In the genomic region with DNA sequence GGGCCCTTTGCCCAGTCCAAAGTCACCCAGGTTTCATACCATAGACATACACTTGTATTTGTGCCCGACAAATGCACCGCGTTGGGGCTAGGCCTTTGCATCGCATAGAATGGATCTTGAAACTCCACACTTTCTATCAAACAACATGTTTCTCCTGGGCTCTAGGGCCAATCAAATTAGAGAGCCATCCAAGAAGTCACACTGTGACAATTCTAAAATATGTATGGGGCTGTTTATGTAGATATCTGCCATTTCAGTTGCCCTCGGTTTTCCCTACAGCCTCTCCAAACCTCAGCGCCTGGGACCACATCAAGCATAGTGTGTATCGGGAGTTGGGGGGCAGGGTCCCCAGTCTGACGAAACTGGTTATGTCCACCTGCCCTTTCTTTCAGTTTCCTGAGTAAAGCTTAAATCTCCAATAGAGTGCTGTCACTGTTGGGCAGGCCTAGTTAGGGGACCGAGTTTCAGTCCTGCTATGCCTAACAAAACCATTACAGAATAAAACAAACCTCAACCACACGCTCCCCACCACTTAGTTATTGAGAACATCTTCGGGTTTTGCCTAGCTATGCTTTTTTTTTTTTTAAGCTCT, we compare ENCODE assay signal across 13 mouse cellular contexts. TPM values are rescaled to one million over a fixed set of nuclear protein-coding genes. Genes with fewer than 3 reads are reported as not detected.
DNase-seq lines count a peak whose midpoint lies in the region; ATAC-seq and TF ChIP-seq lines count a peak whose summit lies in the region.
"Had no signal": no experiment of that assay in that cellular context is flagged by ENCODE, and none has a peak within 500 bp of the region (broad histone marks: within the 10 kb centered on the region; RNA-seq: fewer than 3 reads in every experiment).

No protein-coding gene starts in this region.

- no peak for DNase-seq in forebrain, embryonic 11.5 days (ENCODE audit: low spot score)
- DNase-seq in forebrain, postnatal 0 days: no peak
- DNase-seq in midbrain, embryonic 10.5 days (ENCODE audit: low spot score): peak; percentile 41
- peak; percentile 33 for DNase-seq in retina, postnatal 1 day
- DNase-seq in adrenal gland, postnatal 25 days: no peak
- DNase-seq: adrenal gland, postnatal 14 days; kidney, postnatal 25 days; liver; right cerebral cortex, adult 18-20 months had no signal

- H3K27ac ChIP-seq in forebrain, embryonic 11.5 days (ENCODE audit: low read depth, low read length): no peak overlapping the region
- H3K27ac ChIP-seq in forebrain, postnatal 0 days (ENCODE audit: low read depth, low read length): no peak overlapping the region
- no peak overlapping the region; the same call in 1 of the 2 replicates for H3K27ac ChIP-seq in midbrain, embryonic 10.5 days (replicated peaks)
- H3K27ac ChIP-seq in midbrain, embryonic 16.5 days (ENCODE audit: low read length): no peak overlapping the region
- peak overlapping the region; percentile 83 for H3K27ac ChIP-seq in limb, embryonic 13.5 days
- H3K27ac ChIP-seq in kidney, embryonic 16.5 days (ENCODE audit: low read length): no peak overlapping the region

- TF ChIP-seq CTCF in forebrain, postnatal 0 days (IDR thresholded peaks at IDR 0.05; ENCODE audit: low read depth): no peak

- no peaks in the 10 kb centered on the region for H3K36me3 ChIP-seq in forebrain, embryonic 11.5 days (ENCODE audit: control insufficient read depth, insufficient read depth, low read length)
- H3K36me3 ChIP-seq in forebrain, postnatal 0 days (ENCODE audit: insufficient read depth): no peaks in the 10 kb centered on the region
- H3K36me3 ChIP-seq in midbrain, embryonic 10.5 days: peaks cover 3% of the 10 kb centered on the region; the same call in 1 of the 2 replicates
- no peaks in the 10 kb centered on the region for H3K36me3 ChIP-seq in midbrain, embryonic 16.5 days (ENCODE audit: control insufficient read depth, insufficient read depth, low read length)
- peaks cover 3% of the 10 kb centered on the region; the same call in 1 of the 2 replicates for H3K36me3 ChIP-seq in limb, embryonic 13.5 days
- no peaks in the 10 kb centered on the region for H3K36me3 ChIP-seq in kidney, embryonic 16.5 days (ENCODE audit: insufficient read depth, low read length)

- H3K27me3 ChIP-seq in forebrain, embryonic 11.5 days (ENCODE audit: control insufficient read depth, insufficient read depth, low read length): peaks cover 88% of the 10 kb centered on the region
- peaks cover 71% of the 10 kb centered on the region for H3K27me3 ChIP-seq in forebrain, postnatal 0 days (ENCODE audit: insufficient read depth, low read length)
- peaks cover 100% of the 10 kb centered on the region for H3K27me3 ChIP-seq in midbrain, embryonic 10.5 days (ENCODE audit: low read depth, poor library complexity, severe bottlenecking)
- peaks cover 37% of the 10 kb centered on the region for H3K27me3 ChIP-seq in midbrain, embryonic 16.5 days (ENCODE audit: control insufficient read depth, insufficient read depth, low read depth, low read length)
- H3K27me3 ChIP-seq in limb, embryonic 13.5 days: peaks cover 87% of the 10 kb centered on the region
- H3K27me3 ChIP-seq in kidney, embryonic 16.5 days (ENCODE audit: insufficient read depth, low read length): peaks cover 97% of the 10 kb centered on the region

- ATAC-seq in forebrain, embryonic 11.5 days (replicated peaks; ENCODE audit: low FRiP score): no peak
- no peak for ATAC-seq in forebrain, postnatal 0 days
- no peak for ATAC-seq in midbrain, embryonic 16.5 days
- no peak for ATAC-seq in limb, embryonic 13.5 days (ENCODE audit: low FRiP score, low read depth)
- ATAC-seq in kidney, embryonic 16.5 days (ENCODE audit: low FRiP score, low TSS enrichment): no peak

- peak overlapping the region; percentile 41 for H3K4me3 ChIP-seq in forebrain, embryonic 11.5 days (ENCODE audit: low read depth, low read length)
- H3K4me3 ChIP-seq in forebrain, postnatal 0 days (ENCODE audit: low read depth, low read length): no peak overlapping the region
- peak overlapping the region; percentile 71 for H3K4me3 ChIP-seq in midbrain, embryonic 10.5 days
- H3K4me3 ChIP-seq in midbrain, embryonic 16.5 days (ENCODE audit: low read depth, low read length): no peak overlapping the region; the same call in 1 of the 2 replicates
- peak overlapping the region; percentile 70 for H3K4me3 ChIP-seq in limb, embryonic 13.5 days
- no peak overlapping the region for H3K4me3 ChIP-seq in kidney, embryonic 16.5 days (ENCODE audit: low read length)

- H3K4me1 ChIP-seq in forebrain, embryonic 11.5 days (replicated peaks; ENCODE audit: control insufficient read depth, insufficient read depth, low read length): peaks cover 20% of the 10 kb centered on the region
- no peaks in the 10 kb centered on the region for H3K4me1 ChIP-seq in forebrain, postnatal 0 days (ENCODE audit: insufficient read depth)
- H3K4me1 ChIP-seq in midbrain, embryonic 10.5 days: peaks cover 70% of the 10 kb centered on the region
- H3K4me1 ChIP-seq in midbrain, embryonic 16.5 days (ENCODE audit: control insufficient read depth, insufficient read depth, low read length): peaks cover 13% of the 10 kb centered on the region; the same call in 1 of the 2 replicates
- peaks cover 64% of the 10 kb centered on the region for H3K4me1 ChIP-seq in limb, embryonic 13.5 days
- H3K4me1 ChIP-seq in kidney, embryonic 16.5 days (ENCODE audit: insufficient read depth, low read length): peaks cover 16% of the 10 kb centered on the region

- 3% methylated on average over 11 of the region's 11 CpGs for WGBS in forebrain, embryonic 11.5 days
- 17% methylated on average over 11 of the region's 11 CpGs for WGBS in forebrain, postnatal 0 days
- WGBS in midbrain, embryonic 10.5 days: 2% methylated on average over 11 of the region's 11 CpGs
- 5% methylated on average over 11 of the region's 11 CpGs for WGBS in midbrain, embryonic 16.5 days
- WGBS in limb, embryonic 13.5 days: 9% methylated on average over 11 of the region's 11 CpGs
- WGBS in kidney, embryonic 16.5 days: 7% methylated on average over 11 of the region's 11 CpGs

- peak overlapping the region; percentile 6; the same call in 1 of the 2 replicates for H3K4me2 ChIP-seq in forebrain, embryonic 11.5 days (ENCODE audit: low read depth, low read length, severe bottlenecking)
- H3K4me2 ChIP-seq in forebrain, postnatal 0 days (ENCODE audit: low read depth): no peak overlapping the region
- H3K4me2 ChIP-seq in midbrain, embryonic 16.5 days (ENCODE audit: low read length): no peak overlapping the region
- peak overlapping the region; percentile 83 for H3K4me2 ChIP-seq in limb, embryonic 13.5 days (replicated peaks)
- no peak overlapping the region for H3K4me2 ChIP-seq in kidney, embryonic 16.5 days (replicated peaks; ENCODE audit: low read depth, low read length)

- no peaks in the 10 kb centered on the region for H3K9me3 ChIP-seq in forebrain, embryonic 11.5 days (ENCODE audit: control insufficient read depth, low read length)
- no peaks in the 10 kb centered on the region for H3K9me3 ChIP-seq in forebrain, postnatal 0 days (ENCODE audit: low read length)
- no peaks in the 10 kb centered on the region for H3K9me3 ChIP-seq in midbrain, embryonic 10.5 days (replicated peaks)
- no peaks in the 10 kb centered on the region for H3K9me3 ChIP-seq in midbrain, embryonic 16.5 days (replicated peaks; ENCODE audit: control insufficient read depth, low read length, poor library complexity, severe bottlenecking)
- no peaks in the 10 kb centered on the region for H3K9me3 ChIP-seq in limb, embryonic 13.5 days
- H3K9me3 ChIP-seq in kidney, embryonic 16.5 days (ENCODE audit: low read length): no peaks in the 10 kb centered on the region

- H3K9ac ChIP-seq in forebrain, embryonic 11.5 days (ENCODE audit: low read length): no peak overlapping the region
- H3K9ac ChIP-seq in forebrain, postnatal 0 days: no peak overlapping the region
- H3K9ac ChIP-seq in midbrain, embryonic 16.5 days (ENCODE audit: low read depth, low read length): no peak overlapping the region
- H3K9ac ChIP-seq in limb, embryonic 13.5 days: peak overlapping the region; percentile 92
- no peak overlapping the region for H3K9ac ChIP-seq in kidney, embryonic 16.5 days (replicated peaks; ENCODE audit: low read length)

RNA-seq across cellular contexts. Expression of a gene that starts 2.2 kb away (rescaled TPM):
- 164 and 175 TPM in 2 replicates for polyA plus RNA-seq in forebrain, embryonic 11.5 days (2014; fragmentation: Nextera tagmentation; extraction: Ambion mirVana)
- total RNA-seq in forebrain, postnatal 0 days (2014; rRNA removed): 7.0 and 7.4 TPM in 2 replicates
- 16.5 and 17.2 TPM in 2 replicates for polyA plus RNA-seq in forebrain, postnatal 0 days (2015; fragmentation: Nextera tagmentation; extraction: Ambion mirVana)
- 150 and 155 TPM in 2 replicates for polyA plus RNA-seq in midbrain, embryonic 10.5 days (2016; fragmentation: Nextera tagmentation; extraction: Ambion mirVana)
- 10.8 and 13.0 TPM in 2 replicates for polyA plus RNA-seq in midbrain, embryonic 16.5 days (2015; fragmentation: Nextera tagmentation; extraction: Ambion mirVana)
- polyA plus RNA-seq in limb, embryonic 13.5 days (2015; fragmentation: Nextera tagmentation; extraction: Ambion mirVana): 272 and 338 TPM in 2 replicates
- total RNA-seq in adrenal gland, postnatal 25 days (2021): 1.1 and 1.3 TPM in 2 replicates
- polyA plus RNA-seq in kidney, embryonic 16.5 days (2015; fragmentation: Nextera tagmentation; extraction: Ambion mirVana): 1.9 and 3.9 TPM in 2 replicates
- polyA plus RNA-seq: testis, adult 2 months had no signal

Comparison
In these comparisons a context has a peak if more than half of its experiments do, and no peak if none do; other contexts are left out.
1. H3K4me2 ChIP-seq: peak in forebrain, embryonic 11.5 days (single experiment) and limb, embryonic 13.5 days (single experiment); none in forebrain, postnatal 0 days (single experiment), midbrain, embryonic 16.5 days (single experiment) and kidney, embryonic 16.5 days (single experiment).
2. H3K4me3 ChIP-seq: peak in forebrain, embryonic 11.5 days (single experiment), midbrain, embryonic 10.5 days (single experiment) and limb, embryonic 13.5 days (single experiment); none in forebrain, postnatal 0 days (single experiment), midbrain, embryonic 16.5 days (single experiment) and kidney, embryonic 16.5 days (single experiment).
3. DNase-seq: peak in midbrain, embryonic 10.5 days (single experiment) and retina, postnatal 1 day (single experiment); none in forebrain, embryonic 11.5 days (single experiment), forebrain, postnatal 0 days (single experiment) and adrenal gland, postnatal 25 days (single experiment).